Mouse (Mus musculus) ES-E14 (cell line): ENCODE measurements around the gene Grk5. TPM values are rescaled to one million over a fixed set of nuclear protein-coding genes. Genes with fewer than 3 reads are reported as not detected.

ENCODE experiments used
- DNase-seq: peaks from one replicate; pipeline ENCODE4 v3.0.0-alpha.2; 2013; ENCODE audit warnings: low read depth, low spot score
- H3K27ac ChIP-seq: 2 replicates; pipeline ENCODE4 v1.5.1; 2012; ENCODE audit warnings: low read depth, mild to moderate bottlenecking, low read length, moderate library complexity, mixed read lengths; ENCODE audit not compliant: poor library complexity, insufficient read depth, severe bottlenecking
- H3K36me3 ChIP-seq: 2 replicates; pipeline ENCODE4 v1.6.1; 2012; ENCODE audit warnings: mild to moderate bottlenecking, low read length, moderate library complexity, mixed read lengths; ENCODE audit not compliant: control insufficient read depth, poor library complexity, insufficient read depth, severe bottlenecking
- H3K4me1 ChIP-seq, 2 experiments: fragments of 150-350 bp in 1 of 2; sonication (generic) in 1 of 2; 2 replicates each; pipeline ENCODE4 v1.6.1; 2012; ENCODE audit warnings: low read length in 2 of 2, mild to moderate bottlenecking in 1 of 2, mixed read lengths in 1 of 2; ENCODE audit not compliant: control insufficient read depth in 2 of 2, insufficient read depth in 2 of 2, poor library complexity in 1 of 2
- H3K4me3 ChIP-seq, 2 experiments: fragments of 150-350 bp in 1 of 2; sonication (generic) in 1 of 2; 2 replicates each; pipeline ENCODE4 v1.5.1; 2012; ENCODE audit warnings: low read length in 2 of 2, low read depth in 1 of 2, mild to moderate bottlenecking in 1 of 2, mixed read lengths in 1 of 2; ENCODE audit not compliant: insufficient read depth in 1 of 2, poor library complexity in 1 of 2, severe bottlenecking in 1 of 2
- H3K9ac ChIP-seq: 2 replicates; pipeline ENCODE4 v1.6.1; 2012; ENCODE audit warnings: low read depth, mild to moderate bottlenecking, low read length, mixed read lengths; ENCODE audit not compliant: poor library complexity, insufficient read depth, severe bottlenecking
- H3K9me3 ChIP-seq: fragments of 150-350 bp; sonication (generic); 2 replicates; pipeline ENCODE4 v1.6.1; 2012; ENCODE audit warnings: low read depth, mild to moderate bottlenecking, low read length; ENCODE audit not compliant: control insufficient read depth, insufficient read depth
- CHD2 ChIP-seq: IDR thresholded peaks from 2 replicates; pipeline ENCODE4 v1.6.1; 2014; ENCODE audit warnings: mild to moderate bottlenecking, low read depth, low read length, inconsistent platforms
- HCFC1 ChIP-seq: IDR thresholded peaks from 2 replicates; pipeline ENCODE4 v1.6.1; 2012; ENCODE audit warnings: low read length, inconsistent platforms, borderline replicate concordance; ENCODE audit not compliant: insufficient read depth
- MAFK ChIP-seq: IDR thresholded peaks from 2 replicates; pipeline ENCODE4 v1.6.1; 2014; ENCODE audit warnings: mild to moderate bottlenecking, low read depth, low read length, inconsistent platforms; ENCODE audit not compliant: insufficient read depth
- ZC3H11A ChIP-seq: IDR thresholded peaks from 2 replicates; pipeline ENCODE4 v1.6.1; 2012; ENCODE audit warnings: low read depth, mild to moderate bottlenecking, inconsistent platforms, low read length, borderline replicate concordance
- ZNF384 ChIP-seq: IDR thresholded peaks from 2 replicates; pipeline ENCODE4 v1.6.1; 2012; ENCODE audit warnings: low read depth, low read length, inconsistent platforms
- in situ Hi-C, 2 experiments: fragments of 600-800 bp; cut with MboI; formaldehyde crosslinking; loops; one replicate each; pipeline ENCODE4 v1.15.1; 2025; ENCODE audit warnings: low sequenced_read_pairs in 2 of 2, inconsistent platforms in 1 of 2; ENCODE audit not compliant: unreplicated experiment in 2 of 2
- total RNA-seq: library from RNA; depleted of rRNA; stranded (reverse); fragments of 300-350 nt; gene quantifications from 2 replicates; pipeline ENCODE4 v1.2.3, GENCODE M21; 2012

Grk5 gene
- total RNA-seq, 1 experiment: 2.5 TPM

DNA sequence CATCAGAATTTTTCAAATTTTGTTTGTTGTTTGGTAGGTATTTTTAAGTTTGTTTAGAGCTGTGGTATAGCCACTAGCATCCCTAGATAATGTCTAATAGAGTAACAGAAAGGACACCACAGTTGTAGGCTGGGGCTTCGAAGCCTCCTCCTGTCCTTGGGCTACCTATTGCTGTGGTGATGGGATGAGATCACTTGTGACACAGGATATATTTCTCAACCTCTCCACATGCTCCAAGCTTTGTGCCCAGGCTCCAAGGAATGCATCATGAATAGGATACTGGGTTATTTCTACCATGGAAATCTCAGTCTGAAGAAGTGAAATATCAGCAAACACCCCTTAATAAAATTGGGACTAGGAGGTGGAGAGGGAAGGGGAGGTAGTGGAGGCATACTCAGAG is 198.2 kb downstream of the Grk5 start:
- in situ Hi-C loops: loop anchor here in 1 of 2 experiments (10.0 kb wide), 1 partner anchor 203 kb away; the partner anchor contains the start of gene Grk5
- no peak overlapping the region for H3K4me3 ChIP-seq
- no peak overlapping the region for H3K9ac ChIP-seq

DNA sequence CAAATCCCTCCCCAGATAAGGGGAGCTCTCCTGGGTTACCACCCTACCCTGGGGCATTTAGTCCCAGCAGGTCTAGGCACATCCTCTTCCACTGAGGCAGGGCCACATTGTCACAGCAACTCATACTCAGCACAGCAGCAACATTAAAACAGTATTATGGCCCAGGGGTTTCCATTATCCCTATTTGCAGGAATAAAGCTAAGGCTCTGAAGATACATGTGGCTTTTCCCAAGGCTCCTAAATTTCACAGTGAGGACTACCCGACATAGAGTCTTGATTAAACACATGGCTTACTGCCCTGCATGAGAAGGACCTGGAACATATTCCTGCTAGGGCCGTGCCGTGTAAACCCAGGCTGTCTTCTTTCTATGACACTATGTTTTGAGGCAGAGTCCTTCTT is 199.5 kb downstream of the Grk5 start:
- H3K27ac ChIP-seq: no peak overlapping the region
- no peaks in the 10 kb centered on the region for H3K4me1 ChIP-seq
- TF ChIP-seq HCFC1 (no peak), MAFK (no peak), ZC3H11A (no peak), CHD2 (no peak), ZNF384 (no peak)
- in situ Hi-C loops: loop anchor here in 1 of 2 experiments (10.0 kb wide), 1 partner anchor 204 kb away; the partner anchor contains the start of gene Grk5
- DNase-seq: no peak
- H3K4me3 ChIP-seq: no peak overlapping the region
- no peaks in the 10 kb centered on the region for H3K9me3 ChIP-seq
- H3K36me3 ChIP-seq: no peaks in the 10 kb centered on the region
- no peak overlapping the region for H3K9ac ChIP-seq

More for the DNA sequence above, 198.2 kb downstream of the Grk5 start:
- no peaks in the 10 kb centered on the region for H3K36me3 ChIP-seq
- TF ChIP-seq MAFK (no peak), CHD2 (no peak), ZC3H11A (no peak), ZNF384 (no peak), HCFC1 (no peak)
- H3K27ac ChIP-seq: no peak overlapping the region
- no peaks in the 10 kb centered on the region for H3K9me3 ChIP-seq
- no peak for DNase-seq
- no peaks in the 10 kb centered on the region for H3K4me1 ChIP-seq

DNA sequence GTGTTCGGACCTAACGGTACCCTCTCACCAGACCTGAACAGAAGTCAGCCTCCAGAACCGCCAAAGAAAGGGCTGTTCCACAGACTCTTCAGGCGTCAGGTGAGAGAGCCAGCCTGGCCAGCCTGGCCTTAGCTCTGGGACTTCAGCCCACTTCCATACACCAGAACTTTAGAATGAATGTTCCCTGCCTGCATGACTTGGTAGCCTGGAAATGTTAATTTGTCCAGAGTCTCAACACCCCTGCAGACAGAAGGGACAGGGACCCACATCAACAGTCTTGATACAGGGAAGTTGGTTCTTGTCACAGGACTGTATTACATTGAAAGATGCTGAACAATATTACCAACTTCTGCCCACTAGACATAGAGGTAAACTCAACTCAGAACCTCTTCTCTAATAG is 201.0 kb downstream of the Grk5 start:
- TF ChIP-seq ZC3H11A (no peak), HCFC1 (no peak), MAFK (no peak), ZNF384 (no peak), CHD2 (no peak)
- H3K4me1 ChIP-seq: no peaks in the 10 kb centered on the region
- DNase-seq: no peak
- H3K27ac ChIP-seq: no peak overlapping the region
- H3K36me3 ChIP-seq: no peaks in the 10 kb centered on the region
- H3K9ac ChIP-seq: no peak overlapping the region
- H3K4me3 ChIP-seq: no peak overlapping the region
- H3K9me3 ChIP-seq: no peaks in the 10 kb centered on the region
- in situ Hi-C loops: no loop called here

DNA sequence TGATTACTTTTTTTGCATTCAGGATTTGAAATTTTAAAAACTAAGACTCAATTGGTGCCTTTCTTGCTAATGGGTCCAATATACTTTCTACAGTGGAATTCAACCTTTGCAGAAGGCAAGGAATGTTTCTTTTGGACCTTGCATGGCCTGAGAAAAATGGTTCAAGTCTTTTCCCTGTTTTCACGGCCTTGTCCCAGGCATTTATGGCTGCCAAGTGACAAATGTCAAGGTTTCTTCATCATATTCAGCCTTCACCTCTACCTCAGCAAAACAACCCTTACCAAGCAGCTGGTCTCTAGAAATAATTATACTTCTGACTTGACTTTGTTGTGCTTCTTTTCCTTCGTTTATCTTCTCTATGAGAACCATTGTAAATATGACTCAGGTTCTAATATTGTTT is 207.2 kb downstream of the Grk5 start:
- no peak overlapping the region for H3K27ac ChIP-seq
- H3K4me1 ChIP-seq: no peaks in the 10 kb centered on the region

DNA sequence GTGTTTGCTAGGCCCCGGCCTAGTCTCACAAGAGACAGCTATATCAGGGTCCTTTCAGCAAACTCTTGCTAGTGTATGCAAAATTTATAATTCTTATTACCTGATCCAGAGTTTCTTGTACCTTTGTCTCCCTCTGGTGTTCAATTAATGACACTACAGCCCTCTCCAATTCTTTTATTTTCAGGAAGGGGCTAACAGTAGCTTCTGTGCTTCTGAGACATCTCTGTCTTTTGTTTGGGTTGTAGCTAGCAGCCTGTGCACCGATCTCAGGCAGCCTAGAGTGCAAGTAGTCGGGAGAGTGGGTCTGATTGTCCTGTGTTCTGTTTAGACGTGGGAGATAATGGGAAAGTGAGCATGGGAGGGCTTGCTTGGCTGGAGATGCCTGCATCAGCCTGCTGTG is 208.2 kb downstream of the Grk5 start:
- in situ Hi-C loops: no loop called here
- no peaks in the 10 kb centered on the region for H3K36me3 ChIP-seq
- no peak overlapping the region for H3K9ac ChIP-seq
- no peaks in the 10 kb centered on the region for H3K9me3 ChIP-seq
- no peak overlapping the region for H3K4me3 ChIP-seq
- TF ChIP-seq HCFC1 (no peak), MAFK (no peak), ZNF384 (no peak), ZC3H11A (no peak), CHD2 (no peak)
- H3K27ac ChIP-seq: no peak overlapping the region
- peak; percentile 17 for DNase-seq
- H3K4me1 ChIP-seq: no peaks in the 10 kb centered on the region

More for the DNA sequence above, 207.2 kb downstream of the Grk5 start:
- TF ChIP-seq ZNF384: no peak
- no peak for TF ChIP-seq CHD2
- TF ChIP-seq HCFC1: no peak
- TF ChIP-seq ZC3H11A: no peak
- Histone ChIP-seq H3K4me3 (no peak overlapping the region), H3K36me3 (no peaks in the 10 kb centered on the region), H3K9me3 (no peaks in the 10 kb centered on the region), H3K9ac (no peak overlapping the region)
- in situ Hi-C loops: no loop called here
- DNase-seq: no peak
